Mouse (Mus musculus): ENCODE measurements around the gene Nudt16l1. TPM values are rescaled to one million over a fixed set of nuclear protein-coding genes. Genes with fewer than 3 reads are reported as not detected.

Gene Nudt16l1
- polyA plus RNA-seq (2014; fragmentation: Illumina TruSeq; extraction: RNeasy Lipid Tissue Mini Kit (QIAGEN cat#74804); ENCODE audit: low replicate concordance), result 2.7 TPM

DNA sequence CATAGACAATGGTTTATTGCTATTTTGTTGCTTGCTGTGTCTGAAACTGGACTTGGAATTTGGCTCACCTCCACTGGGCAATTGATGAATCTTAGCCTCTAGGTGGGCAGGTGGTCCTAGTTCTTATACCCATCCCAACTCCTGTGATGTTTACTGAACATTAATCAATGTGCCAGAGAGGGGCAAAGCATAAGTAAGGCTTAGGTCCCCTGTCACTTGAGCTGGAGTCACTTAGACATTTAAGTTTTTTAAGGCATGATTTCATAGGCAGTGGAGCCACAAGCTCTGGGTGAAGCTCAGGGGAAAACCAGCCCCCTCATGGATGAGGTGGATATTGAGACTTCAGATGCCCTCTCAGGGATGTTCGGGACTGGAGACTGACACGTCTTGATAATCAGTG is at the start of gene Nudt16l1:
Gene Nudt16l1 (plus strand): TSS at position 301 of the 400 bp plus-strand sequence.

DNA sequence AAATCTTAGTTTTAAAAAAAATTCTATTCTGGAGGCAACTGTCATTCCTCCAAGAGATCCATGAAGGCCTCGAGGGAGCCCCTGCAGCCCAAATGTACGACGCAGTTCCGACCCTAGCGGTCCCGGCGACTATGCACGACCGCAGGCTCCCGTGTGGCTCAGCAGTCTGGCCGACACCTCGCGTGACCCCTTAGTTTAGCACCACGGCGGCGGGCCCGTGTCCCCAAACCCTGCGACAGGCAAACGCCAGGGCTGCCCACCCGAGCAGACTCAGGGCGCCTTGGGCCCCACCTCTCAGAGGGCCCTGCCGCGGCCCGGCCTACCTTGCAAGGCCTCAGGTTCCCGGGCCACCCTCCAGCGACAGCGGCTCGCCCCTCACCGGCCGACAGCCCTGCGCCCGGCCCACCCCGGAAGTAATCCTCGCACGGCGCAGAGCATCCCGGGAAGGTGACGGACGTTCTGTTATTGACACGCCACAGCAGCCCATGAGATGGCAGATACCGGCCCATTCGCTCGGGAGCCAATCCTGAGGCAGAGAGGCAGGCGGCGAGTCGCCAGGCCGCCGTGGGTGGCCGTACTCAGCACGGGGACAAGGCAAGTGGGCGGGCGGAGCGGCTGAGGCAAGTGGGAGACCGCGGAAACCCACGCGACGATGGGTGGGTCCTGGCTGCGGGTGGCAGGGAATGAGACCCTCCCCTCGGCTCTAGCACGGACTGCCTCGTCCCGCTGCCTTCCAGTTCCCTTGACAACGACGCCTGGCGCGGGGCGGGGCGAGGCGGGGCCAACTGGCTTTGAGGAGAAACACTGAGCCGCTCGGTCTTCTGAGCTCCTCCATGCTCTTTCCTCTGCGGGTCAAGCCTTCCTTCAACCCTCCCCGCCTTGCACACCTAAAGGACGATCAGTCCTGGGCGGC is 25.5 kb downstream of the Nudt16l1 start, which contains the start of gene Anks3:
Gene Anks3 (minus strand): TSS at position 409 of the 913 bp plus-strand sequence.

Other genes starting within 250 kb of the Nudt16l1 start
- 0.71 TPM for gene Nmral1, start 219.4 kb upstream of the Nudt16l1 start, polyA plus RNA-seq (2014; fragmentation: Illumina TruSeq; extraction: RNeasy Lipid Tissue Mini Kit (QIAGEN cat#74804); ENCODE audit: low replicate concordance)
- gene Hmox2, start 212.4 kb upstream of the Nudt16l1 start, polyA plus RNA-seq (2014; fragmentation: Illumina TruSeq; extraction: RNeasy Lipid Tissue Mini Kit (QIAGEN cat#74804); ENCODE audit: low replicate concordance), result 47.3 TPM
- 40.1 TPM for gene Cdip1, start 148.5 kb upstream of the Nudt16l1 start, polyA plus RNA-seq (2014; fragmentation: Illumina TruSeq; extraction: RNeasy Lipid Tissue Mini Kit (QIAGEN cat#74804); ENCODE audit: low replicate concordance)
- not detected for gene 4930562C15Rik, start 103.3 kb upstream of the Nudt16l1 start, polyA plus RNA-seq (2014; fragmentation: Illumina TruSeq; extraction: RNeasy Lipid Tissue Mini Kit (QIAGEN cat#74804); ENCODE audit: low replicate concordance)
- gene Ubald1, start 58.4 kb upstream of the Nudt16l1 start, polyA plus RNA-seq (2014; fragmentation: Illumina TruSeq; extraction: RNeasy Lipid Tissue Mini Kit (QIAGEN cat#74804); ENCODE audit: low replicate concordance), result 0.22 TPM
- gene Mgrn1, start 52.5 kb upstream of the Nudt16l1 start, polyA plus RNA-seq (2014; fragmentation: Illumina TruSeq; extraction: RNeasy Lipid Tissue Mini Kit (QIAGEN cat#74804); ENCODE audit: low replicate concordance), result 4.9 TPM
- 2.9 TPM for gene Anks3, start 25.4 kb downstream of the Nudt16l1 start, polyA plus RNA-seq (2014; fragmentation: Illumina TruSeq; extraction: RNeasy Lipid Tissue Mini Kit (QIAGEN cat#74804); ENCODE audit: low replicate concordance)
- gene Sept12, start 59.1 kb downstream of the Nudt16l1 start, polyA plus RNA-seq (2014; fragmentation: Illumina TruSeq; extraction: RNeasy Lipid Tissue Mini Kit (QIAGEN cat#74804); ENCODE audit: low replicate concordance), result not detected
- not detected for gene Smim22, start 68.5 kb downstream of the Nudt16l1 start, polyA plus RNA-seq (2014; fragmentation: Illumina TruSeq; extraction: RNeasy Lipid Tissue Mini Kit (QIAGEN cat#74804); ENCODE audit: low replicate concordance)
- 0.85 TPM for gene Rogdi, start 74.8 kb downstream of the Nudt16l1 start, polyA plus RNA-seq (2014; fragmentation: Illumina TruSeq; extraction: RNeasy Lipid Tissue Mini Kit (QIAGEN cat#74804); ENCODE audit: low replicate concordance)
- 58.3 TPM for gene Glyr1, start 111.1 kb downstream of the Nudt16l1 start, polyA plus RNA-seq (2014; fragmentation: Illumina TruSeq; extraction: RNeasy Lipid Tissue Mini Kit (QIAGEN cat#74804); ENCODE audit: low replicate concordance)
- gene Ubn1, start 111.3 kb downstream of the Nudt16l1 start, polyA plus RNA-seq (2014; fragmentation: Illumina TruSeq; extraction: RNeasy Lipid Tissue Mini Kit (QIAGEN cat#74804); ENCODE audit: low replicate concordance), result 19.9 TPM
- gene Ppl, start 193.7 kb downstream of the Nudt16l1 start, polyA plus RNA-seq (2014; fragmentation: Illumina TruSeq; extraction: RNeasy Lipid Tissue Mini Kit (QIAGEN cat#74804); ENCODE audit: low replicate concordance), result 0.82 TPM
- gene Sec14l5, start 208.3 kb downstream of the Nudt16l1 start, polyA plus RNA-seq (2014; fragmentation: Illumina TruSeq; extraction: RNeasy Lipid Tissue Mini Kit (QIAGEN cat#74804); ENCODE audit: low replicate concordance), result not detected